Mouse (Mus musculus) olfactory bulb, adult 2 months (tissue): Measurements from ENCODE around the gene Megf11. TPM values are rescaled to one million over a fixed set of nuclear protein-coding genes. Genes with fewer than 3 reads are reported as not detected.

Source experiments
- H3K27ac ChIP-seq: fragments of 200-500 bp; 2 replicates; pipeline ENCODE4 v1.5.1; 2012; ENCODE audit warnings: low read depth, low read length; ENCODE audit not compliant: insufficient read depth
- H3K4me1 ChIP-seq: fragments of 200-500 bp; 2 replicates; pipeline ENCODE4 v1.6.1; 2012; ENCODE audit warnings: low read length; ENCODE audit not compliant: control insufficient read depth, insufficient read depth
- H3K4me3 ChIP-seq: fragments of 200-500 bp; 2 replicates; pipeline ENCODE4 v1.5.1; 2012; ENCODE audit warnings: mild to moderate bottlenecking, low read depth, low read length, moderate library complexity; ENCODE audit not compliant: insufficient read depth
- CTCF ChIP-seq: fragments of 200-500 bp; IDR thresholded peaks from 2 replicates; pipeline ENCODE4 v1.5.1; 2012; ENCODE audit warnings: low read depth, mild to moderate bottlenecking, low read length, moderate library complexity; ENCODE audit not compliant: insufficient read depth
- POLR2A ChIP-seq: fragments of 200-500 bp; IDR thresholded peaks from 2 replicates; pipeline ENCODE4 v1.6.1; 2012; ENCODE audit warnings: mild to moderate bottlenecking, low read depth, low read length, moderate library complexity; ENCODE audit not compliant: insufficient read depth
- WGBS: fragments of 180-500 bp; shearing (Covaris S2); methylation state at CpG from one replicate; pipeline ENCODE4 v1.1.7; 2018; 5-methylcytosine and 5-hydroxymethylcytosine counted together
- polyA plus RNA-seq: library from polyadenylated mRNA; stranded (reverse); fragments of >200 nt; gene quantifications from 2 replicates; pipeline ENCODE4 v1.2.4, GENCODE M21; 2012; ENCODE audit warnings: low replicate concordance; ENCODE audit not compliant: missing spikeins, insufficient read depth, insufficient read length

Megf11 gene
- polyA plus RNA-seq, 1 experiment, result not detected

DNA sequence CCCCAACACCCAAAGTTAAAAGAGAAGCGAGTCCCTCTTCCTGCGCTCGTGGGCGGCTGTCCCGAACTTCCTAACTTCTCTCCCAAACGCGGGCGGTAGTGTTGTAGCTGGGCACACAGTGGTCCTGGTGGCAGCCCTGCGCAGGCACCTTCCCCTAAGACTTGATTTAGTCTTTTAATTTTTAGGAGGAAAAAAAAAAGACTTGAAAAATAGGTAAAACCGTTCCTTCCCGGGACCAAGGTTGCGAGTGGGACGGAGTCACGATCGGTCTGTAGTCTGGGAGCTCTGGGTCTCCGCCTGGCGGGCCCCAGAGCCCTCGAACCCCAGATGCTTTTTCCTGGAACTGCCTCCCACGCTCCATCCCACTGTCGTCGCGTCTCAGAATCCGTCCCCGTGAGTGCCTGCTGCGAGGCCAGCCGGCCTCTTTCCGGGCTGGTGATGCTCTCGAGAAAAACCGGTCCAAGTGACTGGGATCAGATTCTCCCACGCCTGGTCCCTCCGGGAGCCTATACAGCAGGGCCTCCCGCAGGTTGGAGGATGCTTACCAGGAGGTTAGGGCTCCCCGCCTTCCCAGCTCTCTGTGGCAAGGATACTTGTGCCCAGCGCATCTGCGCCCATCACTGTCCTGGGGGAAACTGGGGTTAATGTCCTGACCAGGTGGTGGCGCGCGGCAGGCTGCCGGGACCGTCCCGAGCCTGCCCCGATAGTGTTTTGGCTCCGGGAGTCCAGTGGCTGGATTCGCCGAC, 1.2 kb downstream of the Megf11 start:
- 4% methylated on average over 45 of the region's 45 CpGs for WGBS
- Histone ChIP-seq H3K4me3 (peak overlapping the region; percentile 55), H3K27ac (no peak overlapping the region), H3K4me1 (peaks cover 15% of the 10 kb centered on the region)
- TF ChIP-seq CTCF, result no peak

DNA sequence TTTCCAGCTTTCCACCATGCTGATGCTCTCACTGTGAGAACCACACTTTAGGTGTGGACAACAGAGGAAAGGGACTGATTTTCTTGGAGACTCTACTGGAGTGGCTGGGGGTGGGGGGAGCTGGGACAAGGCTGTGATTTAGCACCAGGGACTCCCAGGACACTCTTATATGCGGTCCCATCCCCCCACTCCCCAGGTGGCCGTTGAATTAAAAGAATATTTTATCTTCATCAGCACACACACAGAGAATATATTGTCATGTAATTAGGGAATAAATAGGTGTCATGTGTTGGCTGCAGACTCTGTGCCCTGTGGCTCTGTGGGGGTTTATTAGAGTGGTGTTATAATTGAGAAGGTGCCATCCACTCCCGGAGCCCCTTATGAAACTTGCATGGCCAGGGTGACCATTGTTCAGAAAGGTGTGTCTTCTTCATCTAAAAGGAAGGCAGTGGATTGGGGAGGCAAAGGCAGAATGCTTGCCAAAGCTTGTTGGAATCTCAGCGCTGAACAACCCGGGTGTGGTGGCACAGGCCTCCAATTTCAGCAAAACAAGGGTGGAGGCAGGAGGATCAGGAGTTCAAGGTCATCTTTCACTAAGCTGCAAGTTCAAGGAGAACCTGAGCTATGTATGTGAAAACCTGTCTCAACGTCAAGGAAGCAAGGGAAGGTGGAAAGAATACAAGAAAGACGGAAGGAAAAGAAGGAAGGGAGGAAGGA, 4.3 kb downstream of the Megf11 start:
- H3K4me3 ChIP-seq, result no peak overlapping the region
- TF ChIP-seq POLR2A, result no peak
- no peak for TF ChIP-seq CTCF
- no peak overlapping the region for H3K27ac ChIP-seq
- 79% methylated on average over 7 of the region's 7 CpGs for WGBS
- peaks cover 15% of the 10 kb centered on the region for H3K4me1 ChIP-seq

DNA sequence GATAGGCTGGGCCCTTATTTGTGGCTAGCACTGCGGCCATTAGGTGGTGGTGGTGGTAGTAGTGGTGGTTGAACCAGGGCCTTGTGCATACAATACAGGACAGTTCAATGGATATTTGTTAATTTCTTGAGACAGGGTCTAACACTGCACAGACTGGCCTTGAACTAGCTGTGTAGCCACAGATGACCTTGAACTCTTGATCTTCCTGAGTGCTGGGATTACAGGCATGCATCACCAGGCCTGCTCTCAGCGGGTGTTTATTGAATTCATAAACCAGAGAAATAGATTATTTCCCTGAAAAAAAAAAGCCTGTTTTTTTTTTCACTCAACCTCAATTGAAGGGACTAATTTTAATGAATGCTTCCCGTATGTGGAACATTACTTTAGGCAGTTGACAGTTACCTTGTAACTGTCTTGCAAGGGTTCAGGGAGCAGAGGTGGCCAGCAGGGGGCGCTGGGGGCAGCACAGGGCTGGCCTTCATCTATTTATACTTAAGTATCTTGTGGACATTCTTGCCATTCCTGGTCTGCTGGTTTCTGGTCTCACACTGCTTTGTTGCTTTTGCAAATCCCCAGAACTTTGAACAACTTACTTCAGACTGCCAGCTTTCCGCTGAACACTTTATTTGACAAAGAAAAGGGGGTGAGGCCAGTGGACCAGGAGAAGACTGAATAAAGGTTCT, 8.6 kb downstream of the Megf11 start:
- TF ChIP-seq CTCF (peak; percentile 55; the same call in 1 of the 2 replicates), POLR2A (no peak)
- H3K27ac ChIP-seq, result no peak overlapping the region
- 71% methylated on average over 5 of the region's 5 CpGs for WGBS
- peaks cover 8% of the 10 kb centered on the region for H3K4me1 ChIP-seq
- no peak overlapping the region for H3K4me3 ChIP-seq

DNA sequence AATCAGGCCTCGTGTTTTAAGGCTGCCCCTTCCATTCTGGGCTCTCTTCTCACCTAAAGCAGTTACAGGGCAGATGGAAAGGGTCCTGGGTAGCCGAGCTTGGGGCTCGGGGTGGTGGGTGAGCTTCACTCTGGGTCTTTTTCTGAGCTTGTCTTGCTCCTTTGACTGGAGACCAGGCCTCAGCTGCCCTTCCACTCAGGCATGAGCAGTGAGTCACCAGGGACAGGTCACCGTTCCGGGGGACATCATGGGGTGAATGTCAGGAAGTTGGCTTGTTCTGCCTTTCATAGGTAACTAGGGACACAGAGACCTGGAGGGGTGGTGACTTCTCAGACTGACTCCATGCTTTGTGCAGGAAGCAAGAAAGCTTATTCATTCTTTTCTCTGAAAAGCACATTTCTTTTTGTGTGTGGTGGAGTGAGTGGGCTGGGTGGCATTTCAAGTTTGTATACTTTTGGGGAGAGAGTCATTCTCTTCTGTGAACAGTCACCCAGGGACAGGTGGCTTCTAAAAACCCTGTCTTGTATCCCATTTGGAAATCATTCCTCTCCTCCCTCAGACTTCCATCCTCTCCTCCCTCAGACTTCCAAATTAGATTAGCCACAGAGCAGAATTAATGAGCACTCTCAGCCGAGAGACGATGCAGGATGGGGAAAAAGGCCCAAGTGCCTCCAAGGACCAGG, 10.0 kb downstream of the Megf11 start:
- TF ChIP-seq CTCF (no peak), POLR2A (no peak)
- Histone ChIP-seq H3K27ac (no peak overlapping the region), H3K4me1 (peaks cover 8% of the 10 kb centered on the region), H3K4me3 (no peak overlapping the region)
- WGBS, result 71% methylated on average over 7 of the region's 7 CpGs

DNA sequence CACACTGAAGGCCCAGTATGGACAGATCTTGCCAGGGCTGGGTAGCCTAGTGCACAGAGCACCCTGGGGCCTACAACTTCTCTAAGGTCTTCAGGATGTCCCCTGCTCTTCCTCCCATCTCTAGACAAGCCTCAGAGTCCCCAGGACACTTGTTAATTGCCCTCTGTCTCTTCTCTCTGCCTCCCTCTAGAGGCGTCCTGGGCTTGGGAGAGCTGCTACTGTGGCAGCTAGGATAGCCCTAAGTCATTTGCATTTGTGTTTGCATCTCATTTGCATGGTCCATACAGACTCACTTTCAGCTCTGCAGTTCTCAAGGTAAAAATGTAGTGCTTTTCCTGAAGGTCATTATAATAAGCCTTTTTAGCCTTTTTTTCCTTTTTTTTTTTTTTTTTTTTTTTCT, 11.7 kb downstream of the Megf11 start:
- WGBS, result 40% methylated on average over 1 of the region's 1 CpGs
- no peak for TF ChIP-seq POLR2A
- no peak for TF ChIP-seq CTCF
- Histone ChIP-seq H3K27ac (no peak overlapping the region), H3K4me1 (peaks cover 8% of the 10 kb centered on the region), H3K4me3 (no peak overlapping the region)

DNA sequence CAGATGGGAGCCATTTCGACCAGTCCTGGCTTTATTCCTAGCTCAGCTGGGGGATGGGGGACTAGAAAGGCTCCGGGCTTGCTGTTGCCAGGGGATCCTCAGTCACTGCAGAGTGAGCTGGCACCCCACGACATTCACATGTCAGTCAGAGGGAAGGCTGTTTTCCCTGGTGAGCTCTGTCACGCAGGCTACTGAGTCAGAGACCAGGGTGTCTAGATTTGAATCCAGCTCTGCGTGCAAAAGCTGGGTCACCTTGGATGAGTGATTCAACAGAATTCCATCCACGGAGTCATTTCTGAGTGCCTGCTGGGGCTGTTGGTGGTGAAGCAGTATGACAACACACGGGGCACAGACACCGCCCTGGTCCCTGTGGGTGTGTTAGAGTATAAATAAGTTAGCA, 13.7 kb downstream of the Megf11 start:
- H3K4me1 ChIP-seq, result peaks cover 8% of the 10 kb centered on the region

DNA sequence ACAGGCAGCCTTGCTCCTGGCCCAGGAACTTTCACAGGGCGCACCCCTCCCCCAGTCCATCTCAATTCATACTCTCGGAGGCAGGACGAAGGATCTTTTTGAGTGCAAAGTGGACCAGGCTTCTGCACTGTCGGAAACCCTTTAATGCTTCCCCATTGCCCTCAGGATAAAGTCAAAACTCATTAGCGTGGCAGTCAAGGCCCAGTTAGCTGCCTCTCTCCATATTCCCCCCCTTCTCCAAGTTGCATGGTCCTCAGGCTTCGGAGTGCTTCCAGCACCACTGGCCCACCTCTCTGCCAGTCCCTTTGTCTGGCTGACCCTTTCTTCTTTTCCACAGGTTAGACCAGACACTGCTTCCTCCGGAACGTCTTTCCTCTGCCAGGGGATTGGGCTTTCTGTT, 16.7 kb downstream of the Megf11 start:
- Histone ChIP-seq H3K27ac (no peak overlapping the region), H3K4me1 (no peaks in the 10 kb centered on the region; the same call in 1 of the 2 replicates), H3K4me3 (no peak overlapping the region)
- TF ChIP-seq POLR2A, result no peak
- no peak for TF ChIP-seq CTCF
- WGBS, result 91% methylated on average over 8 of the region's 8 CpGs

More for the DNA sequence above, 13.7 kb downstream of the Megf11 start:
- 62% methylated on average over 8 of the region's 8 CpGs for WGBS
- no peak overlapping the region for H3K27ac ChIP-seq
- no peak for TF ChIP-seq POLR2A
- no peak for TF ChIP-seq CTCF
- H3K4me3 ChIP-seq, result no peak overlapping the region

DNA sequence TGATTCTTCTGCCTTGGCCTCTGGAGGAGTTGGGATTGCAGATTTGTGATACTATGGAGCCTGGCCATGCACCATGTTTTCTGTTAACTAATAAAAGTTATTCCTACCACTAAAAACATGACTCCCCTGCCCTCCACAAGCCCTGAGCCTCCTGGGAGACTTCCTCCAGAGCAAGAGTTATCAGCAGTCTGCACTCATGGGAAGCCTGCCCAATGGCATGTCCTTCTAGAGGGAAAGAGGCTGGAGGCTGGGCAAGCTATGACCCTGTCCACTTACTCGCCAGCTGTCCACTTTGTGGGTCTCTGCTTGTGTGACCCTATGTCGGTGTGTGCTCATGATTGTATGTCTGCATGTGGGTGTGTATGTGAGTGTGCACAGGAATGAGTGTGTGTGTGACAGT, 21.4 kb downstream of the Megf11 start:
- Histone ChIP-seq H3K4me1 (no peaks in the 10 kb centered on the region), H3K4me3 (no peak overlapping the region), H3K27ac (no peak overlapping the region)
- WGBS, result 96% methylated on average over 2 of the region's 2 CpGs
- TF ChIP-seq CTCF (no peak), POLR2A (no peak)

DNA sequence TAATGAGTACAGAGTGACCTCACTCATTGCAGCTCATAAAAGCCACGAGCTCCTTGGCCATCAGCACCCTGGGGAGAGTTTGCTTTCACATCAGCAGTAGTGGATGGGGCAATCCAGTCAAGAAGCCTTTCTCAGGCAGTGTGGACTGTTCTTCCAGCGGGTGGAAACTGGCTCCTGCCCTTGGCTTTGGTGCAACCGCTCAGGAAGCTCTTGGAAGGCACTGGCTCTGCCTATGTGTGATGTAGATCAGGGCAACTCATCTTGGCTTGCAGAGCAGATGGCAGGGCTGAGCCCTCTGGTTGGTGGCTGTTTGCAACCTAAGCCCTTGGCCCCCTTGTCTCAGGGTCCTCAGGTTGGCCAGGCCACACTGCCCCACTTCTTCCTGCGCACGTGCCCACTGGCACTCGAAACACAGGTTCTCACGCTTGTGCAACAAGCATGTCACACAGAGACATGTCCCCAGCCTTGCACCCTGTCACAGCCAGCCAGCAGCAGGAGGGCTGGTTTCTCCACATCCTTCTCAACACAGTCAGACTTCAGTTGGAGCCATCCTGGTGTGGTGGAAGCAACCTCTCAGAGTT, 22.1 kb downstream of the Megf11 start:
- TF ChIP-seq CTCF, result no peak
- TF ChIP-seq POLR2A, result no peak
- no peak overlapping the region for H3K27ac ChIP-seq
- H3K4me3 ChIP-seq, result no peak overlapping the region
- H3K4me1 ChIP-seq, result no peaks in the 10 kb centered on the region
- WGBS, result 90% methylated on average over 7 of the region's 7 CpGs
